Mouse (Mus musculus): ENCODE measurements at regions not wholly inside any gene's neighbourhood (a gene's known extent, or its start where the extent isn't known, plus 50 kb on each side); places are given as distances from the start of the nearest gene placed in this dataset.

GRCm38 (mm10) chr7:67895166-67895565 is 57.5 kb upstream of the Igf1r start:
- H3K4me2 ChIP-seq, result no peak overlapping the region
- ATAC-seq (ENCODE audit: borderline replicate concordance, extremely low read depth, low FRiP score, low TSS enrichment), result no peak
- H3K9me3 ChIP-seq, result no peaks in the 10 kb centered on the region
- no peak overlapping the region for H3K27ac ChIP-seq
- WGBS, result 60% methylated on average over 3 of the region's 3 CpGs
- no peaks in the 10 kb centered on the region for H3K4me1 ChIP-seq
- H3K4me3 ChIP-seq, result no peak overlapping the region
- H3K9ac ChIP-seq, result no peak overlapping the region
- no peaks in the 10 kb centered on the region for H3K36me3 ChIP-seq
- no peaks in the 10 kb centered on the region for H3K27me3 ChIP-seq

GRCm38 (mm10) chr7:67892917-67893316 is 59.7 kb upstream of the Igf1r start:
- Histone ChIP-seq H3K4me1 (no peaks in the 10 kb centered on the region), H3K27ac (no peak overlapping the region), H3K4me2 (no peak overlapping the region), H3K4me3 (no peak overlapping the region), H3K36me3 (no peaks in the 10 kb centered on the region), H3K27me3 (no peaks in the 10 kb centered on the region), H3K9me3 (no peaks in the 10 kb centered on the region), H3K9ac (no peak overlapping the region)
- no peak for ATAC-seq (ENCODE audit: borderline replicate concordance, extremely low read depth, low FRiP score, low TSS enrichment)
- WGBS, result 44% methylated on average over 3 of the region's 3 CpGs

- no peak overlapping the region for H3K4me2 ChIP-seq
- H3K9me3 ChIP-seq, result no peaks in the 10 kb centered on the region
- no peak overlapping the region for H3K9ac ChIP-seq
- H3K4me1 ChIP-seq, result no peaks in the 10 kb centered on the region
- H3K27me3 ChIP-seq, result no peaks in the 10 kb centered on the region
- ATAC-seq (ENCODE audit: borderline replicate concordance, extremely low read depth, low FRiP score, low TSS enrichment), result no peak
- no peak overlapping the region for H3K4me3 ChIP-seq
- no peaks in the 10 kb centered on the region for H3K36me3 ChIP-seq
- 74% methylated on average over 6 of the region's 6 CpGs for WGBS
- H3K27ac ChIP-seq, result no peak overlapping the region
Observed at GRCm38 (mm10) chr7:67883040-67883439, 69.6 kb upstream of the Igf1r start.

GRCm38 (mm10) chr7:67882606-67883005 is 70.0 kb upstream of the Igf1r start:
- 62% methylated on average over 8 of the region's 8 CpGs for WGBS
- ATAC-seq (ENCODE audit: borderline replicate concordance, extremely low read depth, low FRiP score, low TSS enrichment), result no peak

GRCm38 (mm10) chr7:67878226-67878625 is 74.4 kb upstream of the Igf1r start:
- H3K9ac ChIP-seq, result no peak overlapping the region
- H3K4me1 ChIP-seq, result no peaks in the 10 kb centered on the region
- WGBS, result 12% methylated on average over 1 of the region's 1 CpGs
- no peak overlapping the region for H3K4me3 ChIP-seq
- no peak overlapping the region for H3K4me2 ChIP-seq
- H3K27ac ChIP-seq, result no peak overlapping the region
- no peaks in the 10 kb centered on the region for H3K36me3 ChIP-seq
- ATAC-seq (ENCODE audit: borderline replicate concordance, extremely low read depth, low FRiP score, low TSS enrichment), result no peak
- no peaks in the 10 kb centered on the region for H3K9me3 ChIP-seq
- no peaks in the 10 kb centered on the region for H3K27me3 ChIP-seq

More at GRCm38 (mm10) chr7:67882606-67883005, 70.0 kb upstream of the Igf1r start:
- Histone ChIP-seq H3K36me3 (no peaks in the 10 kb centered on the region), H3K9ac (no peak overlapping the region), H3K9me3 (no peaks in the 10 kb centered on the region), H3K27me3 (no peaks in the 10 kb centered on the region), H3K4me3 (no peak overlapping the region), H3K4me1 (no peaks in the 10 kb centered on the region), H3K4me2 (no peak overlapping the region), H3K27ac (no peak overlapping the region)

GRCm38 (mm10) chr7:67877587-67877986 is 75.0 kb upstream of the Igf1r start:
- Histone ChIP-seq H3K4me2 (no peak overlapping the region), H3K27ac (no peak overlapping the region), H3K27me3 (no peaks in the 10 kb centered on the region), H3K4me1 (no peaks in the 10 kb centered on the region), H3K4me3 (no peak overlapping the region), H3K9me3 (no peaks in the 10 kb centered on the region), H3K36me3 (no peaks in the 10 kb centered on the region), H3K9ac (no peak overlapping the region)
- 58% methylated on average over 3 of the region's 3 CpGs for WGBS
- no peak for ATAC-seq (ENCODE audit: borderline replicate concordance, extremely low read depth, low FRiP score, low TSS enrichment)

GRCm38 (mm10) chr7:67854080-67855022 is 94.8 kb upstream of the Synm start:
- H3K9me3 ChIP-seq, result no peaks in the 10 kb centered on the region
- peaks cover 4% of the 10 kb centered on the region; the same call in 1 of the 2 replicates for H3K4me1 ChIP-seq
- no peak for ATAC-seq (ENCODE audit: borderline replicate concordance, extremely low read depth, low FRiP score, low TSS enrichment)
- H3K36me3 ChIP-seq, result no peaks in the 10 kb centered on the region
- no peak overlapping the region for H3K4me3 ChIP-seq
- H3K4me2 ChIP-seq, result no peak overlapping the region
- no peaks in the 10 kb centered on the region for H3K27me3 ChIP-seq
- WGBS, result 49% methylated on average over 14 of the region's 14 CpGs
- H3K27ac ChIP-seq, result no peak overlapping the region
- H3K9ac ChIP-seq, result no peak overlapping the region

- Histone ChIP-seq H3K27ac (no peak overlapping the region), H3K9ac (no peak overlapping the region), H3K9me3 (no peaks in the 10 kb centered on the region), H3K36me3 (no peaks in the 10 kb centered on the region), H3K4me3 (no peak overlapping the region), H3K27me3 (no peaks in the 10 kb centered on the region), H3K4me2 (no peak overlapping the region), H3K4me1 (peaks cover 4% of the 10 kb centered on the region)
- 95% methylated on average over 3 of the region's 3 CpGs for WGBS
- no peak for ATAC-seq (ENCODE audit: borderline replicate concordance, extremely low read depth, low FRiP score, low TSS enrichment)
Observed at GRCm38 (mm10) chr7:67852859-67853258, 93.3 kb upstream of the Synm start.

GRCm38 (mm10) chr7:67849509-67849862 is 89.9 kb upstream of the Synm start:
- H3K27ac ChIP-seq, result peak overlapping the region; percentile 15; the same call in 1 of the 2 replicates
- peak overlapping the region; percentile 46 for H3K9ac ChIP-seq
- peak; percentile 48; the same call in 1 of the 2 replicates for ATAC-seq (ENCODE audit: borderline replicate concordance, extremely low read depth, low FRiP score, low TSS enrichment)
- H3K4me2 ChIP-seq, result peak overlapping the region; percentile 77
- WGBS, result 14% methylated on average over 7 of the region's 7 CpGs
- H3K27me3 ChIP-seq, result no peaks in the 10 kb centered on the region; the same call in 1 of the 2 replicates
- H3K9me3 ChIP-seq, result no peaks in the 10 kb centered on the region
- H3K36me3 ChIP-seq, result no peaks in the 10 kb centered on the region
- H3K4me3 ChIP-seq, result peak overlapping the region; percentile 47
- peaks cover 4% of the 10 kb centered on the region for H3K4me1 ChIP-seq

GRCm38 (mm10) chr7:67848589-67849508 is 89.3 kb upstream of the Synm start:
- Histone ChIP-seq H3K27ac (peak overlapping the region; percentile 15; the same call in 1 of the 2 replicates), H3K9ac (peak overlapping the region; percentile 46), H3K4me1 (peaks cover 4% of the 10 kb centered on the region), H3K4me3 (peak overlapping the region; percentile 47), H3K36me3 (no peaks in the 10 kb centered on the region), H3K27me3 (no peaks in the 10 kb centered on the region; the same call in 1 of the 2 replicates), H3K9me3 (no peaks in the 10 kb centered on the region), H3K4me2 (peak overlapping the region; percentile 77)
- 4% methylated on average over 35 of the region's 35 CpGs for WGBS
- peak; percentile 87 for ATAC-seq (ENCODE audit: borderline replicate concordance, extremely low read depth, low FRiP score, low TSS enrichment)

GRCm38 (mm10) chr7:67846796-67847195 is 87.3 kb upstream of the Synm start:
- 19% methylated on average over 8 of the region's 8 CpGs for WGBS
- Histone ChIP-seq H3K27me3 (no peaks in the 10 kb centered on the region; the same call in 1 of the 2 replicates), H3K4me1 (peaks cover 4% of the 10 kb centered on the region), H3K27ac (no peak overlapping the region), H3K36me3 (no peaks in the 10 kb centered on the region), H3K9me3 (no peaks in the 10 kb centered on the region), H3K4me2 (no peak overlapping the region), H3K4me3 (no peak overlapping the region), H3K9ac (no peak overlapping the region)
- no peak for ATAC-seq (ENCODE audit: borderline replicate concordance, extremely low read depth, low FRiP score, low TSS enrichment)
